Mouse (Mus musculus) spleen, adult 2 months (tissue): ENCODE data around the gene Zbp1.

Source experiments
- CTCF ChIP-seq: fragments of 200-500 bp; IDR thresholded peaks from 2 replicates; pipeline ENCODE4 v1.5.1; 2011; ENCODE audit warnings: mild to moderate bottlenecking, inconsistent platforms; ENCODE audit not compliant: insufficient read depth, insufficient read length, insufficient replicate concordance; ENCODE audit errors: extremely low read depth
- POLR2A ChIP-seq: fragments of 200-500 bp; IDR thresholded peaks from 2 replicates; pipeline ENCODE4 v1.6.1; 2011; ENCODE audit warnings: low read depth, low read length, inconsistent platforms

DNA sequence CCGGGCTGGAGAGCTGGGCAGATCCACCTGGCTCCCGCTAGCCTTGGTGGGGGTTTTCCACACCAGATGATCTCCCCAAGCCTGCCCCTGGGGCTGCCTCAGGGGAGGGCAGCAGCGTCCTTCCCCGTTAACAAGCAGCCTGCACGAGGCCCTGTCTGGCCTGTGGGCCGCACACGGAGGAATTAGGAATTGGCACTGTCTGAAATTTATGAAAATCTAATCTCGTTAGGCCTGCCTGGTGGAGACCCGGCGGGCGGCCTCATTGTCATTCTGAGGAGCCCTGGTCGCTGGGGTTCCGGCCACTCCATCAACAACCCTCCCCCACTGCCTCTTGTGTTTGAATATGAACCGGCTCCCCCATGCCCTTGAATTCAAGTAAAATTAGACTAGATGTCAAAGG lies 19.8 kb upstream of the Zbp1 start:
- no peak for TF ChIP-seq CTCF
- no peak for TF ChIP-seq POLR2A
